Mouse (Mus musculus) testis, adult 2 months (tissue): ENCODE measurements around the gene Tmc6.

Experiments
- CTCF ChIP-seq: fragments of 200-500 bp; IDR thresholded peaks from 2 replicates; pipeline ENCODE4 v1.5.1; 2012; ENCODE audit warnings: low read depth, mild to moderate bottlenecking, inconsistent platforms, low read length, moderate library complexity; ENCODE audit not compliant: control insufficient read depth, insufficient read depth, insufficient replicate concordance
- POLR2A ChIP-seq: fragments of 200-500 bp; IDR thresholded peaks from 2 replicates; pipeline ENCODE4 v1.6.1; 2012; ENCODE audit warnings: low read depth, mild to moderate bottlenecking, inconsistent platforms, low read length, moderate library complexity; ENCODE audit not compliant: control insufficient read depth

GRCm38 (mm10) chr11:117820173-117820572 lies 38.2 kb upstream of the Tmc6 start:
- no peak for TF ChIP-seq POLR2A
- no peak for TF ChIP-seq CTCF
